Mouse (Mus musculus) layer of hippocampus, postnatal 36 days (tissue): ENCODE measurements at regions not wholly inside any gene's neighbourhood (a gene's known extent, or its start where the extent isn't known, plus 50 kb on each side); places are given as distances from the start of the nearest gene placed in this dataset.

Source experiments
- DNase-seq, 2 experiments: peaks; one replicate each; pipeline ENCODE4 v3.0.0; 2022

- DNase-seq, result no peak
Observed at GRCm38 (mm10) chrX:58244544-58244943, 222.0 kb downstream of the Zic3 start.

DNA sequence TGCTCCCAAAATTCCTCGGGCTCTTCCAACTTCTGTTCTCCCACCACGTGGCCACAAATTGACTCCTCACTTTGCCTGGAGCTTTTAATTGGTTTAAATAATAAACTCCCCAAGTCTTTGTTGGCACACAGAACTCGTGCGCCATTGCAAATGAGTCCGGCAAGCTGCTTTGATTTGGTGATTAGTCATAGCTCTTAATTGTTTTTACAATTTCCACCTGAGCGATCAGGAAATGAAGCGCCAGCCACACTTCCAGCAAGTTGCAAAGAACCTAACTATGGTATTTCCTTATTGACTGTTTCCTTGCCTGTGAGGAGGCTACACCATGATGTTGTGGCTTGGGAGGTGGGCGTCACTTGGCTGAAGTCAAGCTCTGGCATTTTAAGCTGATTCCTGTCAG, 233.5 kb downstream of the Zic3 start:
- peak; percentile 1 to 2 for DNase-seq

- no peak for DNase-seq
Observed at GRCm38 (mm10) chrX:58282903-58283302, 260.4 kb downstream of the Zic3 start.

DNA sequence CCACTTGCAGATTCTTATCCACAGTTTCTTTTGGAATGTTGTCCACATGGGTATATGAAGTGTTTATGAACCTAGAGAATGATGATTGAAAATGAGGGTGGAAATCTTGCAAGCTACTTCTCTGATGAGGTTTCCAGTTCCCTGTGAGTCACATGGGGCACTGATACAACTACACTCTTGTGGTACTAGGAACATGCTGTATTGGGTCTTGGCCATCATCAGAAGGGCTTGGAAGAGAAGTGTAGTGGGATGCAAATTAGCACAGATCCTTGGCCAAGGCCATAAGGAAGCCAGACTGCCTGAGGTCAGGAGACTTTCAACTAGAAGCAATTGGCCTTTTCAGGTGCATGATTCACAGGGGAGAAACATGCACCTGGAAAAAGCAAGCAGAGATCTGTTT, 300.3 kb downstream of the Zic3 start:
- no peak for DNase-seq

GRCm38 (mm10) chrX:58351606-58352005, 329.1 kb downstream of the Zic3 start:
- no peak for DNase-seq

DNA sequence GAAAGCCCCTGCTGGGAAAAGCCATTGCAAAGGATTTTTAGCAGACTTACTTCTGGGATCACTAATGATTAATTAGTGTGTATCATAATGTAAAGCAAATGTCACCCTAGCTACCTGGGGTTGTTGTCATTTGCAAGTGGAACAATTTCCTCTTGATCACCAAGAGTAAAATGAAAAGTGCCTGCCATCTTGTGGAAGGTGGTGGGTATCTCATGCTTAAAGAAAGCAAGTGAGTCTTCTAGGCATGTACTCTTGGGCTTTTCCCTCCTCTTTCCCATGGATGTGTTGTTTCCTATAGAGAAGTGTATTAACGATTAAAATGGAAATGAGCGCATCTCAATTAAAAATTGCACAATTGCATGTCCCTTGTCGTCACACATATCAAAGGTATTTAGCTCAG, 355.4 kb downstream of the Zic3 start:
- no peak for DNase-seq
